Mouse (Mus musculus) hindbrain, embryonic 14.5 days (tissue): ENCODE measurements at regions not wholly inside any gene's neighbourhood (a gene's known extent, or its start where the extent isn't known, plus 50 kb on each side); places are given as distances from the start of the nearest gene placed in this dataset.

ENCODE experiments used
- ATAC-seq: fragments of 200-750 bp; cut with Nextera tagmentation; 2 replicates; pipeline ENCODE4 v1.8.0; 2017; ENCODE audit warnings: moderate number of reproducible peaks, mild to moderate bottlenecking, moderate TSS enrichment, moderate library complexity; ENCODE audit not compliant: low FRiP score
- DNase-seq: peaks from one replicate; pipeline ENCODE4 v3.0.0-alpha.2; 2015; ENCODE audit warnings: low spot score
- H3K27ac ChIP-seq: fragments of 300-500 bp; sonication (generic); 2 replicates; pipeline ENCODE4 v1.5.1; 2014; ENCODE audit warnings: mild to moderate bottlenecking, moderate library complexity
- H3K27me3 ChIP-seq: fragments of 300-500 bp; sonication (generic); 2 replicates; pipeline ENCODE4 v1.6.1; 2014; ENCODE audit warnings: mild to moderate bottlenecking, low read length, mixed read lengths; ENCODE audit not compliant: control insufficient read depth, insufficient read depth
- H3K36me3 ChIP-seq: fragments of 300-500 bp; sonication (generic); replicated peaks from 2 replicates; pipeline ENCODE4 v1.6.1; 2014; ENCODE audit not compliant: control insufficient read depth, insufficient read depth
- H3K4me1 ChIP-seq: fragments of 300-500 bp; sonication (generic); replicated peaks from 2 replicates; pipeline ENCODE4 v1.6.1; 2014; ENCODE audit warnings: antibody characterized with exemption, low read length, mixed read lengths; ENCODE audit not compliant: control insufficient read depth, insufficient read depth
- H3K4me2 ChIP-seq: fragments of 300-500 bp; sonication (generic); replicated peaks from 2 replicates; pipeline ENCODE4 v1.6.1; 2014; ENCODE audit warnings: mild to moderate bottlenecking, moderate library complexity
- H3K4me3 ChIP-seq: fragments of 300-500 bp; sonication (generic); replicated peaks from 2 replicates; pipeline ENCODE4 v1.5.1; 2014; ENCODE audit warnings: mild to moderate bottlenecking, low read length
- H3K9ac ChIP-seq: fragments of 300-500 bp; sonication (generic); 2 replicates; pipeline ENCODE4 v1.6.1; 2014
- H3K9me3 ChIP-seq: fragments of 300-500 bp; sonication (generic); 2 replicates; pipeline ENCODE4 v1.6.1; 2016; ENCODE audit warnings: low read length; ENCODE audit not compliant: control insufficient read depth
- WGBS: fragments of 180-500 bp; shearing (Covaris S2); extraction: QIAGEN DNeasy Blood & Tissue Kit; methylation state at CpG from one replicate; pipeline ENCODE4 v1.1.7; 2014; 5-methylcytosine and 5-hydroxymethylcytosine counted together

GRCm38 (mm10) chr12:77138506-77139201, 99.3 kb upstream of the Fut8 start:
- H3K9me3 ChIP-seq, result no peaks in the 10 kb centered on the region
- ATAC-seq (no peak), DNase-seq (no peak)
- WGBS, result 86% methylated on average over 11 of the region's 11 CpGs
- no peaks in the 10 kb centered on the region for H3K27me3 ChIP-seq
- no peak overlapping the region for H3K4me3 ChIP-seq
- H3K4me1 ChIP-seq, result no peaks in the 10 kb centered on the region
- H3K36me3 ChIP-seq, result no peaks in the 10 kb centered on the region
- H3K27ac ChIP-seq, result no peak overlapping the region
- no peak overlapping the region for H3K9ac ChIP-seq
- H3K4me2 ChIP-seq, result no peak overlapping the region

- Histone ChIP-seq H3K9me3 (no peaks in the 10 kb centered on the region), H3K4me1 (no peaks in the 10 kb centered on the region), H3K27ac (no peak overlapping the region), H3K4me3 (no peak overlapping the region), H3K4me2 (no peak overlapping the region), H3K27me3 (no peaks in the 10 kb centered on the region), H3K9ac (no peak overlapping the region), H3K36me3 (no peaks in the 10 kb centered on the region)
- ATAC-seq, result no peak
- 92% methylated on average over 10 of the region's 10 CpGs for WGBS
- no peak for DNase-seq
These were observed 100.6 kb upstream of the Fut8 start for GRCm38 (mm10) chr12:77137291-77137830.

- no peak for DNase-seq
- no peak overlapping the region for H3K4me2 ChIP-seq
- no peaks in the 10 kb centered on the region for H3K4me1 ChIP-seq
- H3K27ac ChIP-seq, result no peak overlapping the region
- H3K4me3 ChIP-seq, result no peak overlapping the region
- no peak for ATAC-seq
- H3K9me3 ChIP-seq, result no peaks in the 10 kb centered on the region
- H3K27me3 ChIP-seq, result no peaks in the 10 kb centered on the region
- H3K9ac ChIP-seq, result no peak overlapping the region
- 88% methylated on average over 6 of the region's 6 CpGs for WGBS
- H3K36me3 ChIP-seq, result no peaks in the 10 kb centered on the region
These were observed 102.3 kb upstream of the Fut8 start for GRCm38 (mm10) chr12:77135661-77136060.

GRCm38 (mm10) chr12:77135067-77135466, 102.9 kb upstream of the Fut8 start:
- 94% methylated on average over 3 of the region's 3 CpGs for WGBS
- DNase-seq (no peak), ATAC-seq (no peak)
- Histone ChIP-seq H3K4me2 (no peak overlapping the region), H3K36me3 (no peaks in the 10 kb centered on the region), H3K27ac (no peak overlapping the region), H3K4me3 (no peak overlapping the region), H3K9ac (no peak overlapping the region), H3K27me3 (no peaks in the 10 kb centered on the region), H3K9me3 (no peaks in the 10 kb centered on the region), H3K4me1 (no peaks in the 10 kb centered on the region)

GRCm38 (mm10) chr12:77134306-77135010, 103.5 kb upstream of the Fut8 start:
- Histone ChIP-seq H3K4me3 (no peak overlapping the region), H3K9me3 (no peaks in the 10 kb centered on the region), H3K27me3 (no peaks in the 10 kb centered on the region), H3K36me3 (no peaks in the 10 kb centered on the region), H3K27ac (no peak overlapping the region), H3K4me2 (no peak overlapping the region), H3K4me1 (no peaks in the 10 kb centered on the region), H3K9ac (no peak overlapping the region)
- 90% methylated on average over 9 of the region's 9 CpGs for WGBS
- ATAC-seq, result no peak
- no peak for DNase-seq

- Histone ChIP-seq H3K27me3 (no peaks in the 10 kb centered on the region), H3K4me1 (no peaks in the 10 kb centered on the region), H3K4me3 (no peak overlapping the region), H3K9ac (no peak overlapping the region), H3K27ac (no peak overlapping the region), H3K4me2 (no peak overlapping the region), H3K36me3 (no peaks in the 10 kb centered on the region), H3K9me3 (no peaks in the 10 kb centered on the region)
- DNase-seq (no peak), ATAC-seq (no peak)
- WGBS, result 85% methylated on average over 5 of the region's 5 CpGs
These were observed 104.2 kb upstream of the Fut8 start for GRCm38 (mm10) chr12:77133465-77134305.

GRCm38 (mm10) chr12:77131328-77131727, 106.6 kb upstream of the Fut8 start:
- Histone ChIP-seq H3K9ac (no peak overlapping the region), H3K4me3 (no peak overlapping the region), H3K4me1 (no peaks in the 10 kb centered on the region), H3K27ac (no peak overlapping the region), H3K36me3 (no peaks in the 10 kb centered on the region), H3K27me3 (no peaks in the 10 kb centered on the region), H3K9me3 (0 out of 2 replicates have a peak, but pooled peaks cover 3% of the 10 kb centered on the region), H3K4me2 (no peak overlapping the region)
- no peak for DNase-seq
- ATAC-seq, result no peak
- WGBS, result 77% methylated on average over 7 of the region's 7 CpGs

GRCm38 (mm10) chr12:77130526-77130925, 107.4 kb upstream of the Fut8 start:
- Histone ChIP-seq H3K9ac (no peak overlapping the region), H3K4me1 (no peaks in the 10 kb centered on the region), H3K36me3 (no peaks in the 10 kb centered on the region), H3K9me3 (0 out of 2 replicates have a peak, but pooled peaks cover 3% of the 10 kb centered on the region), H3K27me3 (no peaks in the 10 kb centered on the region), H3K27ac (no peak overlapping the region), H3K4me2 (no peak overlapping the region), H3K4me3 (no peak overlapping the region)
- WGBS, result 84% methylated on average over 6 of the region's 6 CpGs
- ATAC-seq, result no peak
- no peak for DNase-seq

- ATAC-seq (no peak), DNase-seq (no peak)
- no peaks in the 10 kb centered on the region for H3K4me1 ChIP-seq
- H3K27me3 ChIP-seq, result no peaks in the 10 kb centered on the region
- no peak overlapping the region for H3K27ac ChIP-seq
- WGBS, result 56% methylated on average over 1 of the region's 1 CpGs
- H3K36me3 ChIP-seq, result no peaks in the 10 kb centered on the region
- H3K4me2 ChIP-seq, result no peak overlapping the region
- no peak overlapping the region for H3K9ac ChIP-seq
- 0 out of 2 replicates have a peak, but pooled peaks cover 3% of the 10 kb centered on the region for H3K9me3 ChIP-seq
- no peak overlapping the region for H3K4me3 ChIP-seq
These were observed 113.7 kb upstream of the Fut8 start for GRCm38 (mm10) chr12:77124267-77124666.
